Mouse (Mus musculus) lung, embryonic 16.5 days (tissue): ENCODE measurements around the gene Dcun1d4. TPM values are rescaled to one million over a fixed set of nuclear protein-coding genes. Genes with fewer than 3 reads are reported as not detected.

ENCODE experiments used
- ATAC-seq: fragments of 200-750 bp; cut with Nextera tagmentation; 2 replicates; pipeline ENCODE4 v1.8.0; 2017; ENCODE audit warnings: low read depth, mild to moderate bottlenecking, moderate library complexity
- H3K27ac ChIP-seq: fragments of 300-500 bp; sonication (generic); 2 replicates; pipeline ENCODE4 v1.5.1; 2014; ENCODE audit warnings: mild to moderate bottlenecking, control low read depth, low read length
- H3K27me3 ChIP-seq: fragments of 300-500 bp; sonication (generic); 2 replicates; pipeline ENCODE4 v1.6.1; 2014; ENCODE audit warnings: low read depth, low read length, mixed read lengths; ENCODE audit not compliant: control insufficient read depth, insufficient read depth
- H3K36me3 ChIP-seq: fragments of 300-500 bp; sonication (generic); 2 replicates; pipeline ENCODE4 v1.6.1; 2014; ENCODE audit warnings: low read length; ENCODE audit not compliant: control insufficient read depth, insufficient read depth
- H3K4me1 ChIP-seq: fragments of 300-500 bp; sonication (generic); replicated peaks from 2 replicates; pipeline ENCODE4 v1.6.1; 2014; ENCODE audit warnings: low read length, mixed read lengths; ENCODE audit not compliant: control insufficient read depth, insufficient read depth
- H3K4me2 ChIP-seq: fragments of 300-500 bp; sonication (generic); 2 replicates; pipeline ENCODE4 v1.6.1; 2014; ENCODE audit warnings: low read depth, low read length, control low read depth
- H3K4me3 ChIP-seq: fragments of 300-500 bp; sonication (generic); 2 replicates; pipeline ENCODE4 v1.5.1; 2014; ENCODE audit warnings: mild to moderate bottlenecking, low read length, control low read depth
- H3K9ac ChIP-seq: fragments of 300-500 bp; sonication (generic); 2 replicates; pipeline ENCODE4 v1.6.1; 2014; ENCODE audit warnings: low read length, control low read depth
- H3K9me3 ChIP-seq: fragments of 300-500 bp; sonication (generic); 2 replicates; pipeline ENCODE4 v1.6.1; 2016; ENCODE audit warnings: low read length; ENCODE audit not compliant: control insufficient read depth
- WGBS: fragments of 180-500 bp; shearing (Covaris S2); extraction: QIAGEN DNeasy Blood & Tissue Kit; methylation state at CpG from one replicate; pipeline ENCODE4 v1.1.7; 2014; 5-methylcytosine and 5-hydroxymethylcytosine counted together
- polyA plus RNA-seq: library from polyadenylated mRNA; unstranded; fragments of >200 nt; fragmentation: Nextera tagmentation; extraction: Ambion mirVana; gene quantifications from 2 replicates; pipeline ENCODE4 v1.2.1, GENCODE M21; 2015

Gene Dcun1d4
- polyA plus RNA-seq, 1 experiment from 2014 or later, result 22.7 TPM

DNA sequence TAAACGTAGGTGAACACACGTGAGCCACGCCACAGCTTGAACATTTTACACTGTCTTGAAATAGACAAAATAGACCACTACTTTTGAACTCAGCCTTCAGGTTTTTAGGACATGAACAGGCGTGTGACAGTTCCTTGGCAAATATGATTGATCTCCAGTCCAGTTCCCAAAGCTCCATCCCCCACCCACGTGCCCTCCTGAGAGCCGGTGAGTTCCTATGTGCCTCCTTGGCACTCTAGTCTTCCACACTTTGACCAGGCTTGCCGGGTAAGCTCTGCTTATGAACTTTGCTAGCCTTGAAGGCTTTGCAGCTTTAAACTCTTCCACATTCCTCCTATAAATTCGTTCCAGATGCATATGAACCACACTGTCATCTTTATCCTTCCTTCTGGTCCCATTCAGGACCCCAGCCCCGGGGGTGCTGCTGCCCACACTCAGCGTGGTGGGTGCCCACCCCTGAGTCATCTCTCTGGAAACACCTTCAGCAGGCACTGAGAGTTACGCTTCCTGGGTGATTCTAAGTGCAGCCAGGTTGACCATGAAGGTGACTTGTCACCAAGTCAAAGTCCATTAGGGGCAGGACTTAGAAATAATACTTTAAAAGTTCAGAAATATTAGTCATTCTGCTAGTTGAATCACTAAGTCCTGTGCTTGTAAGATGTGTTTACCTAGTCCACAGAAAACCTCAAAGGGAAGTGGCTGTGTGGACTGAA is 57.9 kb downstream of the Dcun1d4 start:
- no peak overlapping the region for H3K27ac ChIP-seq
- 83% methylated on average over 11 of the region's 11 CpGs for WGBS
- H3K4me2 ChIP-seq, result no peak overlapping the region
- no peaks in the 10 kb centered on the region for H3K4me1 ChIP-seq
- no peaks in the 10 kb centered on the region for H3K27me3 ChIP-seq
- H3K36me3 ChIP-seq, result peaks cover 2% of the 10 kb centered on the region; the same call in 1 of the 2 replicates
- no peak overlapping the region for H3K4me3 ChIP-seq
- H3K9ac ChIP-seq, result no peak overlapping the region
- ATAC-seq, result no peak
- H3K9me3 ChIP-seq, result no peaks in the 10 kb centered on the region

DNA sequence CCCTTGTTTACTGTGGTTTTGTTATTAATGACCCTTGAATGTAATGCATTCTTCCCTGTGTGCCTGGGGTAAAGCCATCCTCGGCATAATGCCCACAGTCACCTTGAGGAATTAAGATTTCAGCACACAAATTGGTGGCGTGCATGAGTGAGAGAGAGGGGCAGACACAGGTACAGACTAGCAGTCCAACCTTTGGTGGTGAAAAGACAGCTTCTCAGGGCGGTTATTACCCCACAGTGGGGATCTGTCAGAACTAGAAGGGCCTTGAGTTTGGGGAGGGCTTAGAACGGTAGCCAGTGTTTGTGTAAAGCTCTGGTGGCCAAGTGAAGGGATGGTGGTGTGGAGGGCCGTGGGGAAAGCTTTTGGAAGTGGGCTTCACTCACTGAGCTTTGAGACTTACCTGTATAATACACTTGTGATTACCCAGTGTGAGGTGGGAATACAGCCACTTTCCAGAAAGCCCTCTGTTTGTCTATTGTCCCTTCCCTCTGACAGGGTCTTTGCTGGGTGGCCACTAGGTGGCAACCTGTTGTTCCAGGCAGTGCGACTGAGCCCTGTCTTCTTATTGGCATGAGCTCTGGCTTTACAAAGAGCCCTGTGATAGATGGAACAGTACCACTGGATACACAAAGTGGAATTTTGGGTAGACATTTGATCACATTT is 59.2 kb downstream of the Dcun1d4 start:
- H3K36me3 ChIP-seq, result peaks cover 2% of the 10 kb centered on the region; the same call in 1 of the 2 replicates
- no peak overlapping the region for H3K4me3 ChIP-seq
- no peaks in the 10 kb centered on the region for H3K4me1 ChIP-seq
- no peak overlapping the region for H3K4me2 ChIP-seq
- no peak for ATAC-seq
- no peaks in the 10 kb centered on the region for H3K9me3 ChIP-seq
- H3K9ac ChIP-seq, result no peak overlapping the region
- 51% methylated on average over 6 of the region's 6 CpGs for WGBS
- no peak overlapping the region for H3K27ac ChIP-seq
- no peaks in the 10 kb centered on the region for H3K27me3 ChIP-seq

DNA sequence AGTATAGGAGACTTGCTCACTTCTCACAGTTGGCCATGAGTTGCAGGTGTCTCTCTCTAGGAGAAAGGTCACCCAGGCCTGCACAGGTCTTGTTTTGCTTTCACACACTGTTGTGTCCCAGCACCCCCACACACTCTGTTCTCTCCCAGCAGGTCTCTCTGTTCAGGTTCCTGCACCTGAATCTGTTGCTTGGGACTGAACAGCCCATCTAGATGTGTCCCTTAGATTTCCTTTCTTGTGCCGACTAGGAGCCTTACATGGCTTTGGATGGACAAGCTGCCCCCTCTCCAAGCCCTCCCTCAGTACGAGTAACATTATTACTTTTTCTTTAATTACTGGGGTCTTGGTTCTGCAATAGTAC is 59.7 kb downstream of the Dcun1d4 start:
- Histone ChIP-seq H3K27me3 (no peaks in the 10 kb centered on the region), H3K4me2 (no peak overlapping the region), H3K9ac (no peak overlapping the region), H3K4me3 (no peak overlapping the region), H3K9me3 (no peaks in the 10 kb centered on the region), H3K36me3 (peaks cover 2% of the 10 kb centered on the region; the same call in 1 of the 2 replicates), H3K27ac (no peak overlapping the region), H3K4me1 (no peaks in the 10 kb centered on the region)
- ATAC-seq, result no peak
- WGBS, result 88% methylated on average over 2 of the region's 2 CpGs

DNA sequence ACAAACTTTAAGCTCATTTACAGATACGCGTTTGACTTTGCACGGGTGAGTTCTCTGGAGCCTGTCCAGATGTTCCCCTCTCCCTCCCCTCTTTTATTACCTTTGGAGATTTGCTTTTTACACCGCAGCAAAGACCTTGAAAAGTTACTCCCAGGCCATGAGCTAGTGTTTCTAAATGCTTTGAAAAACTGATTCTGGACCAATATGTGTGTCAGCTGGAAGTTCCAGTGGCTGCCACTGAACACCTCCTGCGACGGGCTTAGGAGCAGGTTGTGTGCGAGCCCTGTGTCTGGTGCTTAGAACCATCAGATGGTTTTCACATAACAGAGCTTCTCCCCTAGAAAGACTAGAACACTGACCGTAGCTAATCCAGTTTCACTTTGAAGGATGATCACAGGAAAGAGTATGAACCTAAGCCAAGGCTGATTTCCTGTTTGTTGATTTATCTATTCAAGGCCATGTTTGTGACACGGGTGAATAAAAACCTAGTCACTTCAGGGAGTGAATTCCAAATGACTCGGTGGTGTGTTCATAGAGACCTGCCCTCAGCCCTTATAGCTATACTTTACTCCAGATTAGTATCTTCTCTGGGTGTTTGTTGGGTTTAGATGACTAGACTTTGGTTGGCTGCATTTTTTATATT is 63.4 kb downstream of the Dcun1d4 start:
- no peaks in the 10 kb centered on the region for H3K4me1 ChIP-seq
- no peaks in the 10 kb centered on the region for H3K27me3 ChIP-seq
- H3K4me2 ChIP-seq, result no peak overlapping the region
- no peak for ATAC-seq
- H3K27ac ChIP-seq, result no peak overlapping the region
- H3K4me3 ChIP-seq, result no peak overlapping the region
- WGBS, result 71% methylated on average over 10 of the region's 10 CpGs
- no peaks in the 10 kb centered on the region for H3K36me3 ChIP-seq
- no peaks in the 10 kb centered on the region for H3K9me3 ChIP-seq
- no peak overlapping the region for H3K9ac ChIP-seq

DNA sequence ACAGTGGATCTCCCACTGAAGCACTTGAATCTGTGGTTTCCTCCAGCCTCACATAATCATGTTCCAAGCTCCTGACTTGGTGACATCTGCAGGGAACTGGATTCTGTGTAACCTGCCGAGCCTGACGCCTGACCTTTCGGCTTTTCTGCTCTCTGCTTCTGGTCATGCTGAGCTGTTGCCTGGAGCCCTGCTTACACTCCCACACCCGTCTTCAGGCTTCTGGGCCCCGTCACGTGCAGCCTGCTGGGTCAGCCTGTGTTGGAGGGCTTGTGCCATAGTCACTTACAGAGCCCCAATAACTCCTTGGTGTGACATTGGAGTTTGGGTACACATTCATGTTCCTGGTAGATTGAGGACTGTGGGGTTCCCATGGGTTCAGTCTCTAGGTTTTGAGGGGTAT is 64.8 kb downstream of the Dcun1d4 start:
- no peak for ATAC-seq
- H3K27me3 ChIP-seq, result no peaks in the 10 kb centered on the region

DNA sequence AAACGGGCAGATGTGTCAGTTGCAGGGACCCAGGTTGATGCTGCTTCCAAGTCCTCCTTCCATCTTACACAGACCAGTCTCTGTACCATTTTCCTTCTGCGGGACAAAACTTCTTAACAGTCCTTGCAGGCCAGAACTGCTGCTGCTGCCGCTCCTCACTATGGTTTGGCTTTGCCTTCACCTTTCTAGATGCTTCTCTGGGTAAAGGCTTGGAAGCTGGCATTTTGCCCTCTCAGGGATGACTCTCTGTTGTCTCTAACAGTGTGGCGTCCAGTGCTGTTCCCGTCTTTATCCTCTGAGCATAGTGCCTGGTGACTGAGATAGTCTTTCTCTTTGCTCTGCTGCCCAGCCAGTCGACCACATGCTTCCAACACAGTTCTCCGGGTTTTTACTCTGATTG is 66.5 kb downstream of the Dcun1d4 start:
- Histone ChIP-seq H3K9me3 (no peaks in the 10 kb centered on the region), H3K9ac (no peak overlapping the region), H3K4me2 (no peak overlapping the region), H3K27ac (no peak overlapping the region), H3K36me3 (no peaks in the 10 kb centered on the region), H3K4me3 (no peak overlapping the region), H3K27me3 (no peaks in the 10 kb centered on the region), H3K4me1 (no peaks in the 10 kb centered on the region)
- ATAC-seq, result no peak
- 82% methylated on average over 7 of the region's 7 CpGs for WGBS

More for the DNA sequence above, 64.8 kb downstream of the Dcun1d4 start:
- no peak overlapping the region for H3K4me3 ChIP-seq
- no peaks in the 10 kb centered on the region for H3K4me1 ChIP-seq
- H3K9me3 ChIP-seq, result no peaks in the 10 kb centered on the region
- no peak overlapping the region for H3K4me2 ChIP-seq
- no peak overlapping the region for H3K27ac ChIP-seq
- H3K36me3 ChIP-seq, result no peaks in the 10 kb centered on the region
- no peak overlapping the region for H3K9ac ChIP-seq
- 83% methylated on average over 6 of the region's 6 CpGs for WGBS

DNA sequence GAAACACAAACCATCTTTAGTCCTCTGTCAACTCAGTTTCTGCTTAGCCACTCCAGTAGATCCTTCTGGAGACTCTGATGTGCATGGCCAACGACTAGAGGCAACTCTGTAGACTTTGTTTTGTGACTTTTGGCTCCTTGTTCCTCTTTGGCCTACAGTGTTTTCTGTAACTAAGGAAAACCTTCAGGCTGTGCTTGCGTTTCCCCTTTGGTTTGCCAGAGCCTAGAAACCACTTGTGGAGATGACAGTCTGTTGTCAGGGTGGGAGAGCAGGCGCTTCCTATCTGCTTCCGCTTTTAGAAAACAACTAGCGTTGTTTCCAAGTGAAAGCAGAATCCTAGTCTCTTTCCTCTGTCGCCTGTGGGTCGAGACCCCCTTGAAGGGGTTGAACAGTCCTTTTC is 67.4 kb downstream of the Dcun1d4 start:
- no peak for ATAC-seq

DNA sequence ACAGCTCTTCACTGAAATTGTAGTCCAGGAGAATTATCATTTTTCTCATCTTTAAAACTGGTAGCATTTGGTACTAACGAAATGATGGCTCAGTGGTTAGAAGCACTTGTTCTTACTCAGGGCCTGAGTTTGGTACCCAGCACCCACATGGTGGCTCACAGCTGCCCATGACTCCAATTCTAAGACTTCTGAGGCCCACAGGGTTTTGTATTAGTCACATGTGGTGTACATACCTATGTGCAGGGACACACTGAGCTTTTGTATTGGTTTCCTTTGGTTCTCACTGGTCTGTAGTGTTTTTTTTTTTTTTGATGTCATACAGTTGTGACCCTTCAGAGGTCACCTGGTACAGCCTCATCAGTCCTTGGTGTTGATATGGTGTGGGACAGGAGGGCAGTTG is 68.0 kb downstream of the Dcun1d4 start:
- no peaks in the 10 kb centered on the region for H3K27me3 ChIP-seq
- H3K4me3 ChIP-seq, result no peak overlapping the region
- H3K9me3 ChIP-seq, result no peaks in the 10 kb centered on the region
- H3K27ac ChIP-seq, result no peak overlapping the region
- no peaks in the 10 kb centered on the region for H3K4me1 ChIP-seq
- H3K36me3 ChIP-seq, result no peaks in the 10 kb centered on the region
- H3K4me2 ChIP-seq, result no peak overlapping the region
- no peak for ATAC-seq
- no peak overlapping the region for H3K9ac ChIP-seq
- 92% methylated on average over 1 of the region's 1 CpGs for WGBS

More for the DNA sequence above, 67.4 kb downstream of the Dcun1d4 start:
- Histone ChIP-seq H3K4me2 (no peak overlapping the region), H3K27ac (no peak overlapping the region), H3K27me3 (no peaks in the 10 kb centered on the region), H3K4me3 (no peak overlapping the region), H3K36me3 (no peaks in the 10 kb centered on the region), H3K9ac (no peak overlapping the region), H3K4me1 (no peaks in the 10 kb centered on the region), H3K9me3 (no peaks in the 10 kb centered on the region)
- WGBS, result 73% methylated on average over 7 of the region's 7 CpGs

DNA sequence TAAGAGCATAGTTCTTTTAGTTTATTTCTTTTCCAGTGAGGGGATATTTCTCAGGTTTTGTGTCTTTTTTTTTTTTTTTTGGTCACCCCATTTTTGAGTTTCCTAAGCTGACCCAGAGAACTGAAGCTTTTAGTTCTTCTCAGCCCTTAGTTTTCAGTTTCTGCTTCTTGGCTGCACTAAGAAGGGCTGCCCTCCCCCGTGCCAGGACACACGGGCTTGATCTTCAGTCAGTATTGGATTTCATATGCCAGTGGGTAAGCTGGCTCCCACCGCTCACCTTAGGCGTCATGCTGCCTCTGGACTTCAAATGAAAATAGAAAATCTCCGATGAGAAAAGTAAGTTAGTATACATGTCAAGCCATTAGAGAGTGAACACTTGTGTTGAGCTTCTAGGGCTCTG is 71.0 kb downstream of the Dcun1d4 start:
- no peaks in the 10 kb centered on the region for H3K36me3 ChIP-seq
- ATAC-seq, result no peak
- no peak overlapping the region for H3K4me3 ChIP-seq
- H3K4me2 ChIP-seq, result no peak overlapping the region
- no peaks in the 10 kb centered on the region for H3K4me1 ChIP-seq
- H3K27ac ChIP-seq, result no peak overlapping the region
- no peaks in the 10 kb centered on the region for H3K27me3 ChIP-seq
- no peaks in the 10 kb centered on the region for H3K9me3 ChIP-seq
- H3K9ac ChIP-seq, result no peak overlapping the region
- 84% methylated on average over 5 of the region's 5 CpGs for WGBS
